Mouse (Mus musculus) G1E-ER4 (cell line): ENCODE data around the gene Tril. TPM values are rescaled to one million over a fixed set of nuclear protein-coding genes. Genes with fewer than 3 reads are reported as not detected.

Source experiments
- GATA1 ChIP-seq: IDR thresholded peaks from one replicate; pipeline ENCODE4 v1.8.0; 2012; ENCODE audit warnings: low read length, inconsistent platforms
- polyA plus RNA-seq: library from polyadenylated mRNA; stranded (reverse); fragments of >175 nt; gene quantifications from 2 replicates; pipeline ENCODE4 v1.2.3, GENCODE M21; 2012

The Tril gene
- not detected in 2 replicates for polyA plus RNA-seq

DNA sequence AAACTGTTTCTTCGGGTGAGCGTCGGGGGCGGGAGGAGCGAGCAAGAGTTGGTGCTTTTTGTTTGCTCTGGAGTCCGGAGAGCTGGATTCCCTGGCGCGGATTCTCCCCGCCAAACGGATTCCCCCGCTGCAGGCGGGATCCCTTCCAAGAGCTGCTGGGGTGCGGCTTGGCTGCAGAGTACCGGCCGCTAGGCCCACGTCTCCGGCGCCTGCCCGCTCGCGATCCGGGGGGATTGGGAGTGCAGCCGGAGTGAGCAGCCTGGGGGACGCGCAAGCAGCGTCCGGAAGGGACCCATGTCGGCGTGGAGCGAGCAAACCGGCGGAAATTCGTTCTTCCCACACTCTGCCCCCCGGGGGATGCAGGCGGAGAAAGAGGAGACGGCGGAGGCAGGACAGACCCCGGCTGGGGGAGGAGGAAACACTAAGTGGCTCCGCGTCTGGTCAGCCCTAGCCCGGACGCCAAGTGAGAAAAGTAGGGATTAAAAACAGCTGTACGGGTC, at the start of gene Tril:
Gene Tril, minus strand, starts transcription at position 345 of the 500 bp plus-strand sequence.
- no peak for TF ChIP-seq GATA1

DNA sequence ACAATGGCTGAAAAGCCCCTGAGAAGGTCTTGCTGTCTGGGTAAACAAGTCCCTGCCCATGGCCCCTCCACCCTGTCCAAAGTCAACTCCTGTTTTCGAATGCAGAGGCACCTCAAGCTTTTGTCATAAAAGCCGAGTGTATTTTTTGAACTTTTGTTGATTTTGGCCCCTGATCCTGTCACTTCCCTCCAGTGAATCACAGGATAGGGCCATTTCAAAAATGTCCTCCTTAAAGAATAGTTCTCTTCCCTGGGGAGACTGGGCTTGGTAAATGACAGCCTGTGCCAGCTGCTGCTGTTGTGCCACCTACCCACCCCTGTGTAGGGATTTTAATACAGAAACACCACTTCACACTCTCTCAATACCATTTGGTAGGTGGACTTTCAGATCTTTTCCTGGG, 42.4 kb upstream of the Tril start:
- TF ChIP-seq GATA1 = no peak

DNA sequence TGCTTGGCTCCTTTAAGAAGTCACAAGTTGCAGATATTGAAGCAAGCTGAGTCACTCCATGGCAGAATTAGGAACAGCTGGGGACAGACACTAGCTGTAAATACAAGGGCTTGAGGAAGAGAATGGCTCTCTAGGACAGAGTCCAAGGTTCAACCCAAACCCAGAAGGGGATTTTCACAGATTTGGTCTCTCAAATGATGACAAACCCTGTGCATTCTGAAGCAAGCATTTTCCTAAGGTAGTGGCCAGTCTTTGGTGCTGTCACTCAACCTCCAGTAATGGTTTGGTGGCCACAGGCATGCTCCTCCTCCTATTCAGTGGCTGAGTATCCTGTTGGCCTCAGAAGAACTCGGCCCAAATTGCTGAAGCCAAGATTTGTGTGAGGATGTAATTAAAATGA, 38.5 kb upstream of the Tril start:
- no peak for TF ChIP-seq GATA1

DNA sequence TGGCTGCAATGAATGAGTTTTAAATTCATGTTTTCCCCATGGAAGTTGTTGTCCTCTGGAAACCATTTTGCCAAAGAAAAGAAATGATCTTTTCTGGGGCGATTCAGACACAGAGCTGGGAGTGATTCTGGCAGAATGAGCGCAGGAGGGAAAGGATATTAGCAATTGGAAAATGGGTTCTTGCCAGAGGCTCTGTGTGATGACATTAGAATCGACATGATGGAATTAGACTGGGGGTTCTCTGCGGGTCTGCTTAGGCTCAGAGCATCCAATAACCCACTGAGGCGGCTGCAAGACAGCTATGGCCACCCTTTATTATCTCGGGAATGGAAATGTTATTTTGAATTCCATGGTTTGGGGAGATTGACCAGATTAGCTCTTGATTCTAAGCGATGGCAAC, 37.2 kb upstream of the Tril start:
- TF ChIP-seq GATA1 = no peak

DNA sequence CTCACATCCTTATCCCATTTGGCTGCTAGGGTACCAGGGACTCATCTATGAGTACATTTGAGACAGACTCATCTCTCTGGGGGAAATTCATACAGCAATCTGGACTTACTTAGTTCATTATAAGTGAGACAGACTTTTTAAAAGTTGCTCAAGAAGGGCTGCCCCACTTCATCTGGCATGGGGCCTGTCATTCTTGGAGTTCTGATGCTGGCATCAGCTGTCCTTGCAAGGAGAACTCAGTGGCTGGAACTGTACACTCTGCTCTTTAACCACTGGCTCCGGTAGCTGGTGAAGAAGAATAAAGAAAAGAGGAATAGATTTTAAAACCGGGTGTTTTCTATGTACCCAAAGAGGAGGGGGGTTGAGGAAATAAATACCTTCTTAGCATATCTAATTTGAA, 36.1 kb upstream of the Tril start:
- TF ChIP-seq GATA1 = no peak

DNA sequence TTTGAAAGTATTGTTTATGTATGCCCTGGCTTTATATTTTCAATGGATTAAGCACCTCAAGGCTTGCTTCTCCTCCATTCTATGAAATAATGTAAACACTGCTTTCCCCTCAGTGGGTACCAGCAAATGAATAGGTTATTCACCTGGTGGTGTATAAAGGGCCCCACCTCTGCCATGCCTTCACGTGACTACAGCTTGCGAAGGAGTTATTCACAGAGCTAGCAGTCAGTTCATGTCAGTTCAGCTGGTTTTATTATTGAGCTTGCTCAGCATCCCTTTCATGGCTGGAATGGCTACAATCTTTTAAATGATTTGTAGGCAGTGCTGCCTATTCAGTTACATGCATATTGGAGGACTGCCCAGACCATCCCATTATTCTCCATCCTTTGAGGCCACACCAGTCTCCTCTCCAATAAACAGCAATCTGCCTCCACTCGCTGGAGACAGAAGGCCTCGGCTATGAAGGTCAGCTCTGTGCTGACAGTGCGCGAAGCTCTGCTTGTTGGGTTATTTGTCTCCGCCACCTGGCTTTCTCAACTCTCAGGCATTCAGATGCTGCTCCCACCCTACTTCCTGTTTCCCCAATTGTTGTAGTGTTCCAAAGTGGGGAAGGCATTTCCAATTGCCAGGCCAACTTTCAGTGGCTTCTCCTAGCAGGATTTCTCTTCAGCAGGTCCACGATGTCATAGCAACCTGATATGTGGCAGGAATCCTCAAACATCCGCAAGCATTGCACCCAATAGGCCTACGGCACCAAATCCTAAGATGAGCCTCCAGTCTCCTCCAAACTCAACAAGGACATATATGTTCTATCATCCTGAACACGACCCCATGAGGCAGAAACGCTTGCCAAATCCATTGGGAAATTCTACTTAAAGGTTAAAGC, 34.6 kb upstream of the Tril start:
- TF ChIP-seq GATA1 = no peak

DNA sequence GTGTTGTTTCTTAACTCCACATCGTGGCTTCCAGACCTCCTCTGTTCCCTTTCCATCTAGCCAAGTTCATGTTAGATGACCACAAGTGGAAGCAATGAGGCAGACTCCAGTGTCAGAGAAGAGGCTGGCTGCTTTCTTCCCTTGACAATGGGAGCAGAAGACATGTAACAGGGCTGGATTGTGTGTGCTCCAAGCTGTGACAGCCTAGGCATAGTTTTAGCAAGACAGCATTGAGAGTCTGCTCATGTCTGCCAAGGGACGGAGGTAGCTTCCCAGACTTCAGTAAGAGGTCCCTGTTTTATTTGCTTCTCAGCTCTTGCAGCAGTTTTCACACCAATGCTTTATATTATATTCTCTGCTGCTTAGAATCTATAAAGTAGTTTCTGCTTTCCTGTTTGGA, 33.6 kb upstream of the Tril start:
- TF ChIP-seq GATA1 = no peak

DNA sequence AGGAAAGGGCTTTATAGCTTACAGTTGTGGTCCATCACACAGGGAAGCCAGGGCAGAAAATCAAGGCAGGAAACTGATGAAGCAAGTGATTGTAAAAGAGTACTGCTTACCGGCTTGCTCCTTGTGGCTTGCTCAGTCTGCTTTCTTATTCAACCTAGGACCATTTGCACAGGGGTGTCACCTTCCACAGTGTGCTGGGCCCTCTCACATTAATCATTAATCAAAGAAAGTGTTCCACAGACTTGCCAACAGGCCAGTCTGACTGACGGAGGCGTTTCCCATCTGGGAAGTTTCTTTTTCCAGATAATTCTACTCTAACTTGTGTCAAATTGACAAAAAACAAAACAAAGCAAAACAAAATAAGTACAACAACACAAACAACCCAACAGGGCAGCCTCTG, 32.9 kb upstream of the Tril start:
- no peak for TF ChIP-seq GATA1

DNA sequence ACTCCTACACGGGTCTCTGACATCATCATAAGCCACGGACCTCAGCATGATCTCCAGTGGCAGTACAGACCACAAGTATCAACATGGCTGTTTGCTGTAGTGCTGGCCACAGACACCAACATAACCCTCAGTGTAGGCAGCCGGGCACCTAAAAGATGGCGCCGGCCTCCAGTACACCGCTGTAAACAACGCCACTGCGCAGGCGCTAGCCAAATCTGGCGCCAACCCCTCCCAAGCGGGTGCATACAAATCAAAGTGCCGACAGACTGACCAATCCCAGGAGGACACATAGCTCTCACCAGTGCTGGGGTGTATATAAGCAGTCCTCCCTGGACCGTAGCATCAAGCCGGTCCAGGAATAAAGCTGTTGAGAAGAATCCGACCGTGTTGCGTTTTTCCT, 24.0 kb upstream of the Tril start:
- no peak for TF ChIP-seq GATA1

DNA sequence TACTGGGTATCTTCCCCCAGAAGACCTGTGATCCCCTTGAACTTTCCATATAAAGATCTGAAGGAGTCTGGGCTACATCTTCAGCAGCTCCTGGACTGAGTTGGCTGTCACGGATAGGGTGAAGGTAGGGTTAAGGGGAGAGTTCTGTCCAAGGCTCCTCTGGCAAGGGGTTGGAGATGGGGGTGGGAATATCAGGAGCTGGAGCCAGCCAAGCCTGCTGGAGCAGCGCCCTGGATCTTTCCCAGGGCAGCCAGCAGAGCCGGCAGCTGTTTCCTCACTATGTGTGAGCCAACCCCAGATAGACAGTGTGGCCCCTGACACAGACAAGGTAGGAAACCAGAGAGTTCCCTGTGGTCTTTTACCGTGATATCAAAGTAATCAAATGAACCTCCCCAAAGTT, 4.6 kb upstream of the Tril start:
- no peak for TF ChIP-seq GATA1

DNA sequence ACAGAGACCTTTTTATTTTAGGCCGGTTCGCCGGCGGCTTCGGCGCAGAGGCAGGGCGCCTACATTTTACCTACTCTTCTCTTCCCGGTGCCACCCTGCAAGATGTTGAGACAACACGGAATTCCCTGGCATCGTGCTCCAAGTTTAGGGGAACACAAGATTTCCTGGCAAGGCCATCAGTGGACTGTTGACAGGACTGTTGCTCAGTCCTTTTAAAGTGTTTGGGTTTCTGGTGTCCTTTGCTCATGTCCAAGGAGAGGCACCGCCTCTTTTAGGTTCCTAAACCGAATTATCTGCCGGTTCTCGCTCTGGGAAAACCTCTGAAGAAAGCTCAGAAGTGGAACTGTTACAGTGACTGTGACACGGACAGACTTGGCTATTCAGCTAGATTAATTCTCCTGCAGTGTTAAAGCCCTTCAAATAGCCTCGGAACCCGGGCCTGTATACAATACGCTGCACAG, 441 bp upstream of the Tril start:
- TF ChIP-seq GATA1 = no peak

DNA sequence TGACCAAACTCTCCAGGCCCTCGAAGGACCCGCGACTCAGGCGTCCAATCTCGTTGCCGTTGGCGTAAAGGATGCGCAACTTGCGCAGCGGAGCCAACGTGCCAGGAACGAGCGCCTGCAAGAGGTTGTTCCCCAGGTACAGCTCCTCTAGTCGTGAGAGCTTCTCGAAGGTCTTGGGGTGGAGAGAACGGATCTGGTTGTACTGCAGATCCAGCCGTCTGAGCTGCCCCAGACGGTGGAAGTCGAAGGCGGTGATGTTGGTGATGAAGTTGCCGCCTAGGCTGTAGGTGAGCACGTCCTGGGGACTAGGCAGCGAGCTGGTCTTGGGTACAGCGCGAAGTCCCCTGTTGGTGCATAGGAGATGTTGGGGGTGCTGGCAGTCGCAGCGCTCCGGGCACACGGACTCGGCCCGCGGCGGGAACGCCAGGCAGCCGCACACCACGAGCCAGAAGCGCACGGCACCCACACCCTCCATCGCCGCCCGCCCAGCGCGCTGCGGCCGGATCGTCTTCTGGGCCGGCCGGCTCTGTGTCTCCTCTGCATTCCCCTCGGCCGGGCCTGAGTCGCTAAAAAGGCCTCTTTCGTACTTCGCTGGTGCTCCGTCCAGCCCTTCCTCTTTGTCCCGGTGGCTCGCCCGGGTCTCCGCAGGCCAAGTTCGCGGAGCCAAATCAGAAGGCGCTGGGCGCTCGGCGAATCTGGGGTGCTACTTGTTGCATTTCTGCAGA, 707 bp downstream of the Tril start:
- no peak for TF ChIP-seq GATA1

DNA sequence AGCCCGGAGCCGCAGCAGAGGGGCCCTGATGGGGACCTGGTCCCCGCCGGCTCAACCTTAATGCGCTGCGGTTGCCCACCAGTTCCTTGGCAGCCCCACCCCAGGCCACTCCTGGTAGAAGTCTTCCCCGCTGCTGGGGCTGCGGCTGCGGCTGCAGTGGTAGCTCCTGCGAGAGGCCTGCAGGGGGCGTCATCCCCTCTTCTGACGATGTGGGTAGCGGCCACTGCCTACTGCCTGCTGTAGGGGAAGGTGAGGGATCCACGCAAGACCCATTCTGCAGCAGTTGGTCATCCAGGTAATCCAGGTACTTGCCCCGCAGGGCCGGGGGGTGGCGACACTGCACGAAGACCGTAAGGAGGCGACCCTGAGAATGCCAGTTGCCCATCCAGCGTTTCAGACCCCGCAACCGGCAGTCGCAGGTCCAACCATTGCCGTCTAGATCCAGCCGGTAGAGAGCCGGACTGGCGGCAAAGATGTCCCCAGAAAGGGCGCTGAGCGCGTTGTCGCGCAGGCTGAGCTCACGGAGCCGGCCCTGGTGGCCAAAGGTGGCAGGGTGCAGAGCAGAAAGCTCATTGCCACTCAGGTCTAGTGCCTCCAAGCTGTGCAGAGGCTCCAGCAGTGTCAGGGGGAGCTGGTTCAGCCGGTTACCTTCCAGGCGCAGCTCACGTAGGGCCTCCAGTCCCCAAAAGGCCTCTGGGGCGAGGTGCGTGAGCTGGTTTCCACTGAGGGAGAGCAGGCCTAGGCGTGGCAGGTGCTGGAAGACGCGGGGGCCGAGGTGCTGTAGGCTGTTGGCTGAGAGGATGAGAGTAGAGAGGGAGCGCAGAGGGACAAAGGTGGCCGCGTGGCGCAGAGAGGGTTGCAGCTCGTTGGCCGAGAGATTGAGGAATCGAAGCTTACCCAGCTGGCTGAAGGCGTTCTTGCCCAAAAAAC, 1.6 kb downstream of the Tril start:
- TF ChIP-seq GATA1 = no peak

DNA sequence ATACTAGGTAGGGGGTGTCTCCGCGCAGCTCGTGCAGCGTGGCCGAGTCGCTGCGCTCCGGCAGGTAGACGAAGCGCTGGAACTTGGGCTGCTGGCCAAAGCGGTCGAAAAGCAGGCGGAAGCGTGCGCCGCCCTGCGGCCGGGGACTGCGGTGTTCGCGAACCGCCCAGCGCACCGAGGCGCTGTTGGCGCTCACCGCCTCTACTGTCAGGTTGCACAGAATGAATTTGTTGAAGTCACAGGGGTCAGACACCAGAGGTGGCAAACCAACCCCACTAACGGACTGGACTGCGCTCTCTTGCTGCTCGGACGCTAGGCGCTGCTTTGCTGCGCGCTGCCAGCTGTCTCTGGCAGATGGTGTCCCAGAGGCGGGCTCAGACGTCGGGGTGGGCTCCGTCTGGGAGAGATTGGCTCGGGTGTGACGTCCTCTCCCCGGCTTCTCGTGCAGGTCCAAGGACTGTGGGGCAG, 2.3 kb downstream of the Tril start:
- no peak for TF ChIP-seq GATA1

DNA sequence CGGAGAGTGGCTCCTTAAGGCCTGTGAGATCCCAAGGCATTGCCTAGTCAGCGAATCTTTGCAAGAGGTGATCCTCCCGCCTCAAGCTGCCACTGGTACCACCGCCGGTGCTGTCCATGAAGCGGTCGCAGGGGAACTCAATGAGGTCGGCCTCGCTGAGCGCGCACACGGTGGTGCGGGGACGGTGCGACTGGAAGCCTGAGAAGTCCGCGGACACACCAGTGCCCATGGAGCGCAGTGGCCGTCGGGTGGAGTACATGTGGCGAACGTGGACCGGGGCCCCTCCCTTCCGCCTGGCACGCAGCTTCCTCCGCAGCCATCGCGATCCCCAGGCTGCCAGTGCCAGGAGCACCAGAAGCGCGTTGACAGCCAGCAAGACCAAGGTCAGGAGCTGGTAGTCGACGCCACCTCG, 2.9 kb downstream of the Tril start:
- no peak for TF ChIP-seq GATA1

DNA sequence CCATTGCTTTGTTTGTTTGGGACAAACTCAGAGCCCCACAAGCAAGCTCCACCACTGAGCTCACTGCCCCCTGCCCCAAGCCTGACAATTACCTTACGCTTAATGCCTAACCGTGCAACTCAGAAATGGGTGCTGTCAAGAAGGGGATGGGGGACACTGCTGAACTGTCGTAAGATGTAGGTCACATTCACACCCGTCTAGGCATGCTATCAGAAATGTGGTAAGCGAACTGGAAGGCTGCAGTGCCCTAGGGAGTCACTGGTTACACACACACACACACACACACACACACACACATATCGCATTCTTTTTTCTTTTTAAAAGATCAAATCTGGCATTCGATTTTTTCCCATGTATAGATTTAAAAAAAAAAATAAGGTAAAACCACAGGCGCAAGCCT, 4.0 kb downstream of the Tril start:
- no peak for TF ChIP-seq GATA1
